Mouse (Mus musculus) E14TG2a.4 (cell line): ENCODE results near the gene Sema3g.

Experiments used
- CTCF ChIP-seq: conservative IDR thresholded peaks from 2 replicates; pipeline ENCODE4 v1.5.1; 2014; ENCODE audit warnings: low read length
- NANOG ChIP-seq: IDR thresholded peaks from 2 replicates; pipeline ENCODE4 v1.6.1; 2014; ENCODE audit warnings: borderline replicate concordance, low read length, mixed read lengths
- POU5F1 ChIP-seq: IDR thresholded peaks from 2 replicates; pipeline ENCODE4 v1.6.1; 2014; ENCODE audit warnings: low read length, borderline replicate concordance

DNA sequence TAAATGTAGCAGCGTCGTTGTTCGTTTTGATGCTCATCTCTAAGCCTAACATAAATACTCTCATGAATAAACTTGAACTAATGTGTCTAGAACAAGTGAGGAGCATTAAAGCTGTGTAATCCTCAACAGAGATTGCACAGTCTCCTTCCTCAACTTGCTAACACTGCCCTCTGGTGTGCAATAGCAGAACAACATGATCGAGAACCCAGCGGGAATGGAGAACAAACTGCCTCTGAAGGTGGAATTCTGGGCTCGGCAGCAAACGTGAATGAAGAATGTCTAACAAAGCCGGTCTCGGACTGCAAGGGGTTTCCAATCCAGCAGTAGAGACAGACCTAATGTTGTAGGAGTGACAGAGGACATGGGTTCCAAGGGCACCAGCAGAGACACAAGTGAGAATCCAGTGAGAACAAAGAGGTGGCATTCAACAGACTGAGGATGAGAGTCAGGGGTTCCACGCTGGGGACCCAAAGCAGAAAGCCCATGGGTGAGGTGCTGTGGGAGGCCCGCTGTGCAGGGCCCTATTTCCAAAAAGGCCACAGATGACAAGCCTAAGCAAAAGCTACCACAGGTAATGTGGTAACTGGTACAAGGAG lies 16.4 kb downstream of the Sema3g start:
- TF ChIP-seq CTCF (peak; percentile 78), POU5F1 (no peak), NANOG (no peak)
